Mouse (Mus musculus) MEL (cell line): ENCODE measurements around the gene Trim39. TPM values are rescaled to one million over a fixed set of nuclear protein-coding genes. Genes with fewer than 3 reads are reported as not detected.
"Not testable (repeated sequence)": the region's sequence is repeated elsewhere in the genome, so short reads cannot be mapped to it uniquely, and the experiment has no call there.

Experiments
- DNase-seq: peaks from one replicate; pipeline ENCODE4 v3.0.0; 2011; ENCODE audit warnings: low read depth, low spot score
- H3K27ac ChIP-seq: 2 replicates; pipeline ENCODE4 v1.5.1; 2012; ENCODE audit warnings: low read depth, mild to moderate bottlenecking, control low read depth, low read length, moderate library complexity; ENCODE audit not compliant: control insufficient read depth
- H3K27me3 ChIP-seq, 2 experiments: fragments of 150-350 bp in 1 of 2; sonication (generic) in 1 of 2; 2 replicates each; pipeline ENCODE4 v1.6.1; 2012; ENCODE audit warnings: low read length in 2 of 2, mild to moderate bottlenecking in 2 of 2, improper control_type of control experiment in 1 of 2, moderate library complexity in 1 of 2; ENCODE audit not compliant: insufficient read depth in 2 of 2, control insufficient read depth in 1 of 2
- H3K36me3 ChIP-seq, 2 experiments: 2 replicates each; pipeline ENCODE4 v1.6.1; 2012 to 2014; ENCODE audit warnings: low read length in 2 of 2, improper control_type of control experiment in 1 of 2, inconsistent platforms in 1 of 2, mild to moderate bottlenecking in 1 of 2; ENCODE audit not compliant: insufficient read depth in 2 of 2, control insufficient read depth in 1 of 2
- H3K4me1 ChIP-seq, 2 experiments: fragments of 150-350 bp in 1 of 2; sonication (generic) in 1 of 2; 2 replicates each; pipeline ENCODE4 v1.6.1; 2012; ENCODE audit warnings: low read length in 2 of 2, improper control_type of control experiment in 1 of 2, mild to moderate bottlenecking in 1 of 2; ENCODE audit not compliant: insufficient read depth in 2 of 2, control insufficient read depth in 1 of 2
- H3K4me3 ChIP-seq, 2 experiments: fragments of 150-350 bp in 1 of 2; sonication (generic) in 1 of 2; 2 replicates each; pipeline ENCODE4 v1.5.1; 2012; ENCODE audit warnings: low read depth in 2 of 2, low read length in 2 of 2, mild to moderate bottlenecking in 2 of 2, moderate library complexity in 2 of 2, control low read depth in 1 of 2, improper control_type of control experiment in 1 of 2; ENCODE audit not compliant: control insufficient read depth in 1 of 2, insufficient read depth in 1 of 2
- H3K79me2 ChIP-seq: 2 replicates; pipeline ENCODE4 v1.6.1; 2012; ENCODE audit warnings: mild to moderate bottlenecking, low read length, moderate library complexity; ENCODE audit not compliant: control insufficient read depth, poor library complexity, insufficient read depth
- H3K9ac ChIP-seq: 2 replicates; pipeline ENCODE4 v1.6.1; 2012; ENCODE audit warnings: low read depth, mild to moderate bottlenecking, control low read depth, low read length, moderate library complexity; ENCODE audit not compliant: control insufficient read depth, poor library complexity, severe bottlenecking
- H3K9me3 ChIP-seq: fragments of 150-350 bp; sonication (generic); replicated peaks from 2 replicates; pipeline ENCODE4 v1.6.1; 2012; ENCODE audit warnings: mild to moderate bottlenecking, low read length, improper control_type of control experiment, moderate library complexity; ENCODE audit not compliant: insufficient read depth
- CTCF ChIP-seq, 3 experiments: IDR thresholded peaks in 2 of 3; conservative IDR thresholded peaks in 1 of 3; 2 replicates each; pipeline ENCODE4 v1.5.1; 2011 to 2012; ENCODE audit warnings: low read length in 3 of 3, low read depth in 2 of 3, mild to moderate bottlenecking in 2 of 3, improper control_type of control experiment in 1 of 3, inconsistent platforms in 1 of 3, mixed read lengths in 1 of 3, moderate library complexity in 1 of 3; ENCODE audit not compliant: control insufficient read depth in 1 of 3, insufficient read depth in 1 of 3, poor library complexity in 1 of 3, severe bottlenecking in 1 of 3
- MAX ChIP-seq: IDR thresholded peaks from 2 replicates; pipeline ENCODE4 v1.6.1; 2011; ENCODE audit warnings: low read length, improper control_type of control experiment
- MAZ ChIP-seq: IDR thresholded peaks from 2 replicates; pipeline ENCODE4 v1.6.1; 2012; ENCODE audit warnings: low read depth, mild to moderate bottlenecking, inconsistent platforms, low read length, improper control_type of control experiment
- POLR2A ChIP-seq, 2 experiments: IDR thresholded peaks; 2 replicates each; pipeline ENCODE4 v1.6.1; 2011 to 2012; ENCODE audit warnings: low read length in 2 of 2, mild to moderate bottlenecking in 2 of 2, control low read depth in 1 of 2, improper control_type of control experiment in 1 of 2, low read depth in 1 of 2, moderate library complexity in 1 of 2; ENCODE audit not compliant: control insufficient read depth in 1 of 2, insufficient read depth in 1 of 2, poor library complexity in 1 of 2
- POLR2AphosphoS2 ChIP-seq: IDR thresholded peaks from 2 replicates; pipeline ENCODE4 v1.6.1; 2011; ENCODE audit warnings: low read length, improper control_type of control experiment
- RAD21 ChIP-seq: IDR thresholded peaks from 2 replicates; pipeline ENCODE4 v1.6.1; 2011; ENCODE audit warnings: mild to moderate bottlenecking, low read depth, low read length, improper control_type of control experiment
- RCOR1 ChIP-seq: IDR thresholded peaks from 2 replicates; pipeline ENCODE4 v1.6.1; 2012; ENCODE audit warnings: low read depth, mild to moderate bottlenecking, inconsistent platforms, low read length, improper control_type of control experiment
- SIN3A ChIP-seq: IDR thresholded peaks from 2 replicates; pipeline ENCODE4 v1.6.1; 2012; ENCODE audit warnings: low read length, improper control_type of control experiment, inconsistent platforms
- SMC3 ChIP-seq: IDR thresholded peaks from 2 replicates; pipeline ENCODE4 v1.6.1; 2011; ENCODE audit warnings: low read depth, low read length, improper control_type of control experiment
- ZKSCAN1 ChIP-seq: IDR thresholded peaks from 2 replicates; pipeline ENCODE4 v1.6.1; 2012; ENCODE audit warnings: low read depth, mild to moderate bottlenecking, inconsistent platforms, low read length, improper control_type of control experiment, moderate library complexity
- ZMIZ1 ChIP-seq: IDR thresholded peaks from 2 replicates; pipeline ENCODE4 v1.6.1; 2012; ENCODE audit warnings: low read depth, mild to moderate bottlenecking, inconsistent platforms, low read length, improper control_type of control experiment, moderate library complexity
- polyA plus RNA-seq, 2 experiments: library from polyadenylated mRNA; stranded (reverse) in 1 of 2; unstranded in 1 of 2; fragments of >175 nt in 1 of 2; fragments of >200 nt in 1 of 2; gene quantifications; 2 replicates each; pipeline versions ENCODE4 v1.2.1 to v1.2.4; 2012; ENCODE audit warnings: low replicate concordance in 2 of 2, low read depth in 1 of 2; ENCODE audit not compliant: insufficient read length in 2 of 2, insufficient read depth in 1 of 2, missing spikeins in 1 of 2
- total RNA-seq: library from RNA; depleted of rRNA; stranded (reverse); fragments of 300-350 nt; gene quantifications from 2 replicates; pipeline ENCODE4 v1.2.3, GENCODE M21; 2012

Gene Trim39
- total and polyA plus RNA-seq, 3 experiments: 13.5 to 16.0 TPM; not detected in 1

DNA sequence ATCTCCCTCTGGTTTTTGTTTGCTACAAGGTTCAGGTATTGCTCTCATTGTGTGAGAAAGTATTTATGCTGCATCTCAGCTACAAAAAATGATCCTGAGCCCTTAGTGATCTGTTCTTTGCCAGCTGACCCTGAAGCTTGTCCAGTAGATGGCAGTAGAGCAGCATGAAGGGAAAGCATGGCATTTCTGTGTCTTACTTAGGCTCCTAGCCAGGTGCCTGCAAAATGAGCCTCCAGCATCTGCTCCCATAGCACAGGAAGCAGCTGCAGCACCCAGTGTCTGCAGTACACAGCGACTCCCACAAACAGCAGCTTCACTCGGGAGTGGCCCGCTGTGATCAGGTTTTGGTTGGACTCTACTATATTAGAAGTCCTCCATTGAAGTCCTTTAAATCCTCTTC is 36.8 kb upstream of the Trim39 start:
- H3K27me3 ChIP-seq, H3K79me2 ChIP-seq, H3K36me3 ChIP-seq, H3K9me3 ChIP-seq, H3K27ac ChIP-seq, H3K4me1 ChIP-seq, H3K9ac ChIP-seq: not testable (repeated sequence)
- peak; percentile 64 for DNase-seq
- TF ChIP-seq RAD21 (peak; percentile 41), CTCF (IDR thresholded peaks at IDR 0.05 in 2 of 3, conservative IDR thresholded peaks at IDR 0.05 in 1 of 3; ENCODE audit: control insufficient read depth in 1 of 3, insufficient read depth in 1 of 3, low read depth in 2 of 3, low read length in 3 of 3, poor library complexity in 1 of 3, severe bottlenecking in 1 of 3) (peak; percentile 43 to 52 (median 49)), SMC3 (peak; percentile 43)
- TF ChIP-seq, all 39 proteins: peak for 3; not testable (repeated sequence) for 36
- not testable (repeated sequence) for H3K4me3 ChIP-seq

DNA sequence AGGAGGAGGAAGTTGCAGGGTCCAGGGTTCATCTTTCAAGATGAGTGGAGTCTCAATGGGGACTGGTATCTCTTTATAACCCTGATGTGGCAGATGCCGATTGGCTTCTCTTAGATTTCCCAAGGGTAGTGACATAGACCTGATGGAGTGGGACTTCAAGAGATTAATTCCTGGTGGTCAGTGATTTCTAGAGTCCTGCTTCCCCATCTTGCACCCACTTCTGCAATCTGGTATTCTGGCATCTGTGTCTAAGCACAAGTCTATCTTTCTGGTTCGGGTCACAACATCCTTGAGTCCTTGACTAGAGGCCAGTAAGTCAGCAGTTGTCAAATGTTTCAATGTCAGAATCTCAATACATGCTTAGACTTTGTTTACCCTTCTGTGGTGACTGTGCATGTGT is 14.3 kb upstream of the Trim39 start, which contains the start of gene H2-M10.2:
Gene H2-M10.2, minus strand, starts transcription at position 101 of the 400 bp plus-strand sequence.
- DNase-seq: no peak
- no peaks in the 10 kb centered on the region for H3K27me3 ChIP-seq
- H3K36me3 ChIP-seq: no peaks in the 10 kb centered on the region
- H3K79me2 ChIP-seq: no peaks in the 10 kb centered on the region
- TF ChIP-seq RCOR1: no peak
- TF ChIP-seq MAX: no peak
- TF ChIP-seq ZMIZ1: no peak
- no peak for TF ChIP-seq POLR2AphosphoS2
- TF ChIP-seq MAZ: no peak
- TF ChIP-seq ZKSCAN1: no peak
- TF ChIP-seq, all 39 proteins: peak for 0
- no peaks in the 10 kb centered on the region for H3K4me1 ChIP-seq
- no peak within 1 kb of the TSS for H3K9ac ChIP-seq
- no peak within 1 kb of the TSS for H3K27ac ChIP-seq
- no peaks in the 10 kb centered on the region for H3K9me3 ChIP-seq
- no peak within 1 kb of the TSS for H3K4me3 ChIP-seq

DNA sequence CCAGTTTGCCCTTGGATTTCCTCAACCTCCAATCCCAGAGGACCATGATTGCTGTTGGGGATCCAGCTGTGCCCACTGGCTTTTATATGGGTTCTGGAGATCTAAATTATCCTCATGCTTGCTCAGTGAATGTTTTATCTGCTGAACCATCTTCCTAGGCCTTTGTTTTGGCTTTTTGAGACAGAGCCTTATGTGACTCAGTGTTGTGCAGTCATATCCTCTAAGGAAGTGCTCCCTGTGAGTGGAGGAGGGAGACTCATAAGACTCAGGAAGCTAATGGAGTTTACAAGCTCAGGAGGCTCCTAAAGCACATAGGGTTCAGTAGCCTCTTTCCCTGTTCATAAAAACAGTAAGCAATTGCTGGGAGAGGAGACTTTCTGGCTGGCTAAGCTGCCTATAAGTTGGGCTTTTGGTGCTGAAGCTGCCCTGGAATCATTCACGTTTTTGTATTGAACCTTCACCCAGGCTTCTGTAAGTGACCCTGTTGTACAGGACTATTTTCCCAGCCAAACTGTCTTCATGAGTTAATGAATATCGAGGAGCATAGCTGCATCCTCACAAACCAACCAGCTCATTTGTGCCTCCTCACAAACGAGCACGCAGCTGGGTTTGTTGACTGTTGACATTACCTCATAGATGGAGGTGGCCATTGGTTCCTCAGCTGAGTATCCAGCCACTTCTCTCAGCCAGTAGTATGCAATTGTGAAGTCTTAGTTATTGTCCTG is 9.6 kb upstream of the Trim39 start:
- TF ChIP-seq POLR2A (IDR thresholded peaks at IDR 0.05; ENCODE audit: control insufficient read depth in 1 of 2, insufficient read depth in 1 of 2, low read depth in 1 of 2, low read length in 2 of 2, poor library complexity in 1 of 2) (0 out of 4 replicates have a peak, but pooled peaks of 1 of the 2 experiments have one; percentile 31), SIN3A (no peak)
- no peak overlapping the region for H3K4me3 ChIP-seq
- no peak for DNase-seq
- no peaks in the 10 kb centered on the region for H3K27me3 ChIP-seq
- H3K9me3 ChIP-seq: no peaks in the 10 kb centered on the region
- peaks cover 2% of the 10 kb centered on the region for H3K79me2 ChIP-seq
- no peaks in the 10 kb centered on the region for H3K4me1 ChIP-seq
- 0 out of 4 replicates have a peak, but pooled peaks cover 0 to under 1% of the 10 kb centered on the region in 2 experiments for H3K36me3 ChIP-seq
- H3K9ac ChIP-seq: no peak overlapping the region
- H3K27ac ChIP-seq: no peak overlapping the region
